Mouse (Mus musculus) brain, embryonic 14.5 days (tissue): ENCODE data around the gene Pigv.

ENCODE experiments used
- CTCF ChIP-seq: fragments of 200-500 bp; IDR thresholded peaks from 2 replicates; pipeline ENCODE4 v1.5.1; 2012; ENCODE audit warnings: inconsistent platforms, mild to moderate bottlenecking, moderate library complexity, borderline replicate concordance; ENCODE audit not compliant: insufficient read depth, insufficient read length; ENCODE audit errors: extremely low read depth
- POLR2A ChIP-seq: fragments of 200-500 bp; IDR thresholded peaks from 2 replicates; pipeline ENCODE4 v1.6.1; 2012; ENCODE audit warnings: mild to moderate bottlenecking, inconsistent platforms, borderline replicate concordance; ENCODE audit not compliant: poor library complexity, insufficient read depth, insufficient read length, severe bottlenecking; ENCODE audit errors: extremely low read depth

- TF ChIP-seq CTCF, result no peak
- no peak for TF ChIP-seq POLR2A
Measured at GRCm38 (mm10) chr4:133613867-133614266, 58.6 kb downstream of the Pigv start.
